Mouse (Mus musculus) regulatory T cell (primary cell): ENCODE results near the gene Ssbp3.

ENCODE experiments used
- in situ Hi-C: fragments of 300-600 bp; cut with MboI, MseI; formaldehyde crosslinking; loops from one replicate; pipeline ENCODE4 v1.15.1; 2025; ENCODE audit warnings: high pct_unique_total_duplicates

The Ssbp3 gene

GRCm38 (mm10) chr4:106959506-106960302, 49.2 kb downstream of the Ssbp3 start:
- in situ Hi-C loops: no loop called here

- in situ Hi-C loops: no loop called here
Observed at GRCm38 (mm10) chr4:106960476-106960875, 50.0 kb downstream of the Ssbp3 start.

DNA sequence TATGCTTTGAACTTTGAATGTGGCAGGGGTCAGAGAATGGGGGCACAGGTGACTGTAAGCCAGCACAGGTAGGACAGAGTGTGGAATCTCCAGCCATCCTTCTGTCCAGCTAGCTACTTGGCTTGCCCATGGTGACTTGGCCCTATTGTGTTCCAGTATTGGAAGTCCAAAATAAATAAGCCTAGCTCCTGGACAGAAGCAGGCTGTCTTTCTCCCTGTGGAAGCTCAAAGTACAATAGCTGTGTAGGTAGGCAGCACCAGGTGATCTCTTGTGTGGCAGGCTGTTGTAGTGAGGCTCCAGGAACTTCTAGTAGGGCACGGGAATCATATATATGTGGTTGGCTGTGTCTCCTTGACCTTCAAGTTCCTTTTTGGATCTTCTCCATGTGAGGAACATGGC, 50.8 kb downstream of the Ssbp3 start:
- in situ Hi-C loops: no loop called here

- in situ Hi-C loops: no loop called here
Observed at GRCm38 (mm10) chr4:106964356-106964755, 53.9 kb downstream of the Ssbp3 start.

DNA sequence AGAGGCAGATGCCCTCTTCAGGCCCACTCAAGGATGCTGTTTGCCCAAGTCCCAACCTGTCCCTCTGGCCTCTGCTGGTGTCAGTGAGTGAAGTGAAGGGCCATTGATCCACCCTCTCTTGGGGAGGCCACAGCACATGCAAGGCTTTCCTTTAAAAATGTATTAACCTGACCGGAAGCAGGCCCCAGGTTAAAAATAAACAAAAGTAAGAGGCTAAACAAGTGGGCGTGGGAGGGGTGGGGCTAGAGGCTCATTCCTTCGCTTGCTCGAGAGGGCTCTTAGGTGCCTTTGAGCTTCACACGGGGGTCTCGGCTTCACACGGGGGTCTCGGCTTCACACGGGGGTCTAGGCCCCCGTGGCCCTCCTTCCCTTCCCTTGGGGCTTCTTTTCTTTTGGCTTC, 54.5 kb downstream of the Ssbp3 start:
- in situ Hi-C loops: no loop called here

DNA sequence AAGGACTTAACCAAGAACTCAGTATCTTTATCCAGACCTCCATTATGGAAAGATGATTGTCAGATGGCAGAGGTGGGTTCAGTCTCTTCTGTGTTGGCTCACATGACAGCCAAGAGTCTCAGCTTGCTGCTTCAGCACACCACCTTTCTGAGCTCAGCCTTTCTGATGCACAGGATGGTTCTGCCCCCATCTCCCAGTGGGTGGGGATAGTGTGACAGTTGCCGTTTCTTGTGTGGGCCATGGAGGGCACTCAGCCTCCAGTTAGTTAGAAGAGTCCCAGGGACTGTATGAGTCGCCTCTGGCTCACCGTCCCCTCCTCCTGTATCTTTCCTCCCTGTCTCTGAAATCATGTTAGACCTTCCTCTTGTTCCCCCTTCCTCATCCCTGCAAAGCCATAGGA, 55.9 kb downstream of the Ssbp3 start:
- in situ Hi-C loops: no loop called here

- in situ Hi-C loops: no loop called here
Observed at GRCm38 (mm10) chr4:106968910-106969309, 58.4 kb downstream of the Ssbp3 start.

- in situ Hi-C loops: no loop called here
Observed at GRCm38 (mm10) chr4:106970786-106971185, 60.3 kb downstream of the Ssbp3 start.

DNA sequence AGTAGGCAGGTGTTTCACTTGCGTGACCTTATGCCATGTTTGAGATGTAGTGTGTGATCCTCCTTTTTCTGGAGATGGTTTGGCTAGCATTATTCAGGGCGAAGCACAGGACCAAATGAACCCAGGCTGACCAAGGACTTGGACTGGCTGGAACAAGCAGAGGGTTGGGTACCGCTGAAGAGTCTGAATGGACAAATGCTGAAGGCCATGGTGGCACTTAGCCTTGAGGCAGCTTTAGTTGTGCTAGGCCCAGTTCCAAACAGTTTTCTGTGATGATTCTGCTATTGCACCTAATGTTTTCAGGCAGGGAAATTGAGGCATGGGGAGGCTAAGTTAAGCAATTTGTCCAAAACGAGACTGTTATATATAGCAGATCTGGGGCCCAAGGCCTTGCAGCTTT, 61.6 kb downstream of the Ssbp3 start:
- in situ Hi-C loops: no loop called here

DNA sequence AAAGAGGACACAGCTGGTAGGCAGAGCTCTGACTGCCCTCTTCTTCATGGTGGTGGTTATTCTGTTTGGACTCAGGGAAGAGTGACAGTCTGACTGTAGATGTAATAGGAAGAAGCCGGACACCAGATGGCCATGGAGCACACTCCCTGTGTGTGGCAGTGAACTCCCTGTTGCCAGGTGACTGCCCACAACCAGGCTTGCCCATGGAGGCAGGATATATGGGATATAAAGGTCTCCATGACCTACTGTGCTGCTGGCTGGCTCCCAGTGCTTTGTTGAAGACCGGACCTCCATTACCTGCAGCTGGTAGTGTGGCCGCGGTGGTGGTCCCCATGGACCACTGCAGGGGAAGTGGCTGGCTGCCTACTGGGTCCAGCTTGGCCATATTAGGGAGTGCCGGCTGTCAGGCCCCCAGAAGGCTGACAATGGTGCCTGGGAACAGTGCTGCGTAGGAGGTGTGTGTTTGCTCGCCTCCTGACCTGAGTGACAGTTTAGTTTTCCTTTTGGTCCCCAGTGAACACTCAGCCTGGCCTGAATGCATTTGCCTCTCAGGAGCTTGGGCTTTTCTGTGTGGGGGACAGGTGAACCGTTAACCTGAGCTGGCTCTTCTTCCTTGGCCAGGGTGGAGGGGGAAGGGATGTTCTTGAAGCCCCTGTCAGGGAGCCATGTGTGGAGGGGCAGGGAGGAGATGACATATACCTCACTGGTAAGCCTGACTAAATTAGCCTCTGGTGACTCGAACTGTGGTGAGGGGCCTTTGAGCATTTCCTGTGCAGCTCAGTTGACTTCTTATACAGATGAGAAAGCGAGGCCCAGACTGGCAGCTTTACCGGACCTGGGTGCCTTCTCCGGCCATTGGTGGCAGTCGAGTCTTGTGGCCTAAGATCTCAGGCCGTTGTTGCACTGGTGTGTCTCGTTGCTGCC, 62.2 kb downstream of the Ssbp3 start:
- in situ Hi-C loops: no loop called here

GRCm38 (mm10) chr4:106975324-106975723, 64.8 kb downstream of the Ssbp3 start:
- in situ Hi-C loops: no loop called here

GRCm38 (mm10) chr4:106975890-106976289, 65.4 kb downstream of the Ssbp3 start:
- in situ Hi-C loops: no loop called here

- in situ Hi-C loops: no loop called here
Observed at GRCm38 (mm10) chr4:106976576-106976975, 66.1 kb downstream of the Ssbp3 start.

DNA sequence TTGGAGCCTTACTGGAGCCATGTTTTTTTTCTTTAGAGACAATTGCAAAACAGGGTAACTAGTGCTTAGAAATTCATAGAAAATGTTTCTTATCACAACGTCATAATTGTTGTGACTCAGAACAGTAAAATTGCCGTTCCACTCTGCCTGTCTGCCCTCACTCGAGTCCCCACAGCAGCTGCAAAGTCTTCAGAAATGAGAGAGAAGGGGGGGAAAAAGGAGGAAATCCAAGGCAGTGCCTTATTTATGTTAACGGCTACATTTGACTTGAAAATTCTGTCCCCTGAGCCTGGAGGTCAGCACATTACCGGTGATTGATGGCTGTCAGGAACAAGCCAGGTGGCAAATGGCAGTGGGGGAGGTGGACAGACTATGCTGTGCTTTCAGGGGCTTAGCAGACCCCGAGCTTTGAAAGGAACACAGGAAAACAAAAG, 66.7 kb downstream of the Ssbp3 start:
- in situ Hi-C loops: no loop called here

DNA sequence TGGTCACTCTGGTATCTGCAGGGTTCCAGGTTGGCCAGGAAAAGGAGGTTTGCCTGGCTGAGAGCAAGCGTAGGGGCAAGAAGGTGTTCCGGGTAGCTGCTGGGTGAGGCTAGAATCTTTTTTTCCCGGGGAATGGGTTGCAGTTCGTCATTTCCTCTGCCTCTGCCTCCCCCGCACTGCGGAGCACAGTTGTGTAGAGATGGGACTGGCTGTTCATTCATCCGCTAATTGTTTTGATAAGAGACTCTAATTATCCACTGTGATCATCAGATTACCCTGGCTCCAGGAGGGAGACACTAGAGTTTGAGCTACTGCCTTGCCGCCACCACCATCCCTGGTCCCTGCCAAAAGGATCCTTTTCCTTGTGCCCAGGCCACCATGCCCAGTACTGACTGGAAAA, 67.9 kb downstream of the Ssbp3 start:
- in situ Hi-C loops: no loop called here

DNA sequence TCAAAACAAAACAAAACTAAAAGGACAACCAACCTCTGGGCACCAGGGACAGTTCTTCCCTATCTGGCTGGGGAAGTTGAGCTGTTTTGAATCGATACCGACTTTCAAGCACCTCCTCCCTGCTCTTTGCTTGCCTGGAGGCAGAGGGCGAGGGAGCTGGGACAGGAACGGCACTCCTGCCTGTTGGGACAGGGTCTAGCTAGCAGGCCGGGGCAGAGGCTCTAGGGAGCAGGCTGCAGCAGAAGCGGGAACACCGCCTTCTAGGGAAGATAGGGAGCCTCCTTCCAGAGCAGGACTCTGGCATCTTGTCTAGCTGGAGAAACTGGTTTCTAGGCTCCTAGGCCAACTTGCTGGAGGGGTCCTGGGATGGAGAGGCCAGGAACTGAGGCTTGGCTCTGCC, 70.2 kb downstream of the Ssbp3 start:
- in situ Hi-C loops: no loop called here

GRCm38 (mm10) chr4:106981385-106982103, 71.0 kb downstream of the Ssbp3 start:
- in situ Hi-C loops: no loop called here

DNA sequence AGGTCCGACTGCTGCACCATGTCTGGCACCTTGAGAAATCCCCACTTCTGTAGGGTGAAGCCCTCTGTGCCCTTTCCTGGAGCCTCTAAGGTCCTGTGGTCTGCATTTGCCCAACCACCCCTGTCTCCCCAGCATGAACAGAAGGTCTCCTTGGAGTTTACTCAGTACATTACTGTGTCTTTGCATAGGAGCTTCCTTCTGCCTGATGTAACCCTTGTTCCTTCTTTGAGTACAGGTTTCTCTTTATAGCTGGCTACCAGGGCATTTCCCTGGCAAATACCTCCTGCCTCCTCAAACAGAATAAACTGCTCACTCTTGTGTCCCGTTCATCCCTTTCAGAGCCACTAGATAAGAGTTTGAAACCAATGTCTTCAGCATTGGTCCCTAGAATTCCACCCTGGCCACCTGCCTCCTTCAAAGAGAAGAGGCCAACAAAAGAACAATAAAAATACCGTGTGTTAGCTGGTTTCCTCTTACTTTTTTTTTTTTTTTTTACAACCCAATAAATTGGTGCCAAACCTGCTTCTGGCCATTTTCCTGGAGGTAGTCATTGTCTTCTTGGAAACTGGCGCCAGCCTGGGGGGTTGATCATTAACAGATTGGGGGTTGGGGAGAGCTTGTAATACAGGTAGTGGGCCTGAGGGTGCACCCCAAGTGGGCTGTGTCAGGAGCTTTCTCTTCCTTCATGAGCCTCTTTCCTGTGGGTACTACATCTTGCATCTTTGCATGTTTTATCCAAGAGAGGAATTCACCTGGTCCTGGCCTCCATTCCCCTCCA, 72.0 kb downstream of the Ssbp3 start:
- in situ Hi-C loops: no loop called here

DNA sequence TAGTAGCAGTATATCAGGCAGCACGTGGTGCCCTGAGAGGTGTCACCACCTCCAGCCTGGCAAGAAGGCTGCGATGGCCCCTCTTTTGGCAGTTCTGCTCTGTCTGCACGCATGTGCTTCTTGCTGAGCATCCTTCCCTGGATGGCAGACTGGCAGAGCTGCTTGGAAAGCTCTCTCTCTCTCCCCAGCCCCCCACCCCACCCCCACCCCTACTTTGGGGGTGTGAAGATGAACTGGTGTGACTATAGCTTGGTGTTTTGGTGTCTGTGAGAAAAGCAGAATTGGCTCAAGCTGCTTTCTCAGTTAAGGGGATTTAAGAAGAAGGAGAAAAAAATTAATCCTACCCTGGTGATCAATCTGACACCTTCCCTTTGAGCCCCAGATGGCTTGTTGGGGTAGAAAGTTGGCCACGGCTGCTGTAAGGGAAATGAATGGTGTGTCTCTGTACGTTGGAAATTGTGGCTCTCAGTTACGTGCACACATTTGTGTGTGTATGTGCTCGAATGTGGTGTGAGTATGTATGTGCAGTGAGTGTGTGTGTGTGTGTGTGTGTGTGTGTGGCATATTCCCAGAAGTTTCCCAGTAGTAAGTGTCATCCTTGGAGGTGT, 73.5 kb downstream of the Ssbp3 start:
- in situ Hi-C loops: no loop called here

- in situ Hi-C loops: loop anchor here (5.0 kb wide), 2 partner anchors 68 to 148 kb away; no protein-coding TSS in a partner anchor
Observed at GRCm38 (mm10) chr4:106985289-106985688, 74.8 kb downstream of the Ssbp3 start.
